Mouse (Mus musculus): Measurements from ENCODE around the gene Cxcl17.

DNA sequence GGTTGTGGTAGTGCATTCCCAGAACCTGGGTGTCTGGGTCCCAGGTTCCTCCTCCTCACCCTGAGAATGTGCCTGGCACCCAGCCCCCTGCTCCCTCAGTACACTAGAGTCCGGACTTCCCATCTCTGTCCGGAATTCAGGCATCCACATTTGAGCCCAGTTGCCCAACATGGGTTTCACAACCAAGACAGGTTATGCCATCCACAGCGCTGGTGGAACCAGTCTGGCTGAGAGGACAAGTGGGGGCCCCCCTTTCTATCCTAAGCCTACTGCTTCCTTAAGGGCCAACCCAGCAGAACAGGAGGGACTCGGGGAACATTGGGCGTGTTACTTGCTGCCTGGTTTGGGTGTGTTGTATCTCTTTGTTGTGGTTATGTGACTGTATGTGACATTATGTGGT lies 40.2 kb downstream of the Cxcl17 start:
- TF ChIP-seq POLR2A (IDR thresholded peaks at IDR 0.05; ENCODE audit: control insufficient read depth, extremely low read depth, insufficient read depth, low read length, poor library complexity) (no peak), CTCF (IDR thresholded peaks at IDR 0.05; ENCODE audit: borderline replicate concordance, control insufficient read depth, extremely low read depth, insufficient read depth, low read length, poor library complexity) (no peak)
